Mouse (Mus musculus) midbrain, embryonic 11.5 days (tissue): ENCODE measurements around the gene Phldb3. TPM values are rescaled to one million over a fixed set of nuclear protein-coding genes. Genes with fewer than 3 reads are reported as not detected.

Source experiments
- ATAC-seq: fragments of 200-750 bp; cut with Nextera tagmentation; 2 replicates; pipeline ENCODE4 v1.8.0; 2017; ENCODE audit warnings: moderate TSS enrichment, moderate library complexity; ENCODE audit not compliant: low FRiP score
- DNase-seq: peaks from one replicate; pipeline ENCODE4 v3.0.0; 2015; ENCODE audit warnings: low spot score; ENCODE audit errors: missing footprints
- H3K27ac ChIP-seq: fragments of 300-500 bp; sonication (generic); 2 replicates; pipeline ENCODE4 v1.5.1; 2014; ENCODE audit warnings: low read depth, low read length
- H3K27me3 ChIP-seq: fragments of 300-500 bp; sonication (generic); 2 replicates; pipeline ENCODE4 v1.6.1; 2014; ENCODE audit warnings: mild to moderate bottlenecking, low read length, moderate library complexity, mixed read lengths; ENCODE audit not compliant: control insufficient read depth, insufficient read depth
- H3K36me3 ChIP-seq: fragments of 300-500 bp; sonication (generic); 2 replicates; pipeline ENCODE4 v1.6.1; 2014; ENCODE audit warnings: mild to moderate bottlenecking, low read length, moderate library complexity, mixed read lengths; ENCODE audit not compliant: control insufficient read depth, insufficient read depth
- H3K4me1 ChIP-seq: fragments of 300-500 bp; sonication (generic); 2 replicates; pipeline ENCODE4 v1.6.1; 2014; ENCODE audit warnings: low read length; ENCODE audit not compliant: control insufficient read depth, insufficient read depth
- H3K4me2 ChIP-seq: fragments of 300-500 bp; sonication (generic); 2 replicates; pipeline ENCODE4 v1.6.1; 2014; ENCODE audit warnings: mild to moderate bottlenecking, moderate library complexity
- H3K4me3 ChIP-seq: fragments of 300-500 bp; sonication (generic); 2 replicates; pipeline ENCODE4 v1.5.1; 2014; ENCODE audit warnings: low read depth, low read length
- H3K9ac ChIP-seq: fragments of 300-500 bp; sonication (generic); 2 replicates; pipeline ENCODE4 v1.6.1; 2014; ENCODE audit warnings: low read length
- H3K9me3 ChIP-seq: fragments of 300-500 bp; sonication (generic); 2 replicates; pipeline ENCODE4 v1.6.1; 2016; ENCODE audit warnings: low read length; ENCODE audit not compliant: control insufficient read depth
- WGBS: fragments of 180-500 bp; shearing (Covaris S2); extraction: QIAGEN DNeasy Blood & Tissue Kit; methylation state at CpG from one replicate; pipeline ENCODE4 v1.1.7; 2014; 5-methylcytosine and 5-hydroxymethylcytosine counted together
- polyA plus RNA-seq: library from polyadenylated mRNA; unstranded; fragments of >200 nt; fragmentation: Nextera tagmentation; extraction: Ambion mirVana; gene quantifications from 2 replicates; pipeline ENCODE4 v1.2.1, GENCODE M21; 2014

Gene Phldb3
- polyA plus RNA-seq, 1 experiment from 2014 or later: not detected

GRCm38 (mm10) chr7:24661118-24661904 lies 50.7 kb downstream of the Phldb3 start:
- no peaks in the 10 kb centered on the region for H3K9me3 ChIP-seq
- 71% methylated on average over 17 of the region's 17 CpGs for WGBS
- no peaks in the 10 kb centered on the region; the same call in 1 of the 2 replicates for H3K4me1 ChIP-seq
- ATAC-seq (no peak), DNase-seq (no peak)
- no peaks in the 10 kb centered on the region for H3K27me3 ChIP-seq
- H3K27ac ChIP-seq: no peak overlapping the region
- no peak overlapping the region for H3K9ac ChIP-seq
- H3K4me2 ChIP-seq: no peak overlapping the region
- H3K36me3 ChIP-seq: no peaks in the 10 kb centered on the region
- no peak overlapping the region for H3K4me3 ChIP-seq

GRCm38 (mm10) chr7:24662575-24662974 lies 52.0 kb downstream of the Phldb3 start:
- Histone ChIP-seq H3K4me1 (no peaks in the 10 kb centered on the region; the same call in 1 of the 2 replicates), H3K27ac (no peak overlapping the region), H3K36me3 (no peaks in the 10 kb centered on the region), H3K27me3 (no peaks in the 10 kb centered on the region), H3K4me2 (no peak overlapping the region), H3K9ac (no peak overlapping the region), H3K4me3 (no peak overlapping the region), H3K9me3 (no peaks in the 10 kb centered on the region)
- peak; percentile 99 for DNase-seq
- ATAC-seq: peak; percentile 54
- WGBS: 17% methylated on average over 8 of the region's 8 CpGs

DNA sequence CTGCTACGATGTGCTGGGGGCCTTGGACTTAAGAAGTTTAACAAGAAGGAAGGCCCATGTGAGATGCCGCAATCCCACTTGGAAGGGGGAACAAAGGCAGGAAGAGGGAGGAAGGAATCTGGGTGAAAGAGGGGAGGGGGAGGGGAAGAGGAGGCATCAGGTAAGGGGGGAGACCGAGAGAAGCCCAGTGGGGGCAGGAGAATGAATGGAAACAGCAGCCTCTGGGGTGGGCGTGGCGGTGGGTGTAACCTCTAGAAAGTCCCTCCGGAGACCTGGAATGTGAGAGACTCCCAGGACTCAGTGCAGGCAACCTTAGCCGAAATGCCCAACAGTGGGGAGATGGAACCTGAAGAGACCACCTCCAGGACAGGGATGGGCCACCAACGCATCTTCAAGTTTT lies 53.7 kb downstream of the Phldb3 start:
- Histone ChIP-seq H3K27ac (no peak overlapping the region), H3K9ac (no peak overlapping the region), H3K27me3 (no peaks in the 10 kb centered on the region), H3K4me2 (no peak overlapping the region), H3K4me1 (no peaks in the 10 kb centered on the region; the same call in 1 of the 2 replicates), H3K36me3 (no peaks in the 10 kb centered on the region), H3K4me3 (no peak overlapping the region), H3K9me3 (no peaks in the 10 kb centered on the region)
- no peak for DNase-seq
- WGBS: 43% methylated on average over 8 of the region's 8 CpGs
- ATAC-seq: no peak

GRCm38 (mm10) chr7:24664959-24665358 lies 54.4 kb downstream of the Phldb3 start:
- 76% methylated on average over 9 of the region's 9 CpGs for WGBS
- Histone ChIP-seq H3K4me2 (no peak overlapping the region), H3K36me3 (no peaks in the 10 kb centered on the region), H3K9me3 (no peaks in the 10 kb centered on the region), H3K9ac (no peak overlapping the region), H3K4me3 (no peak overlapping the region), H3K27me3 (no peaks in the 10 kb centered on the region), H3K4me1 (no peaks in the 10 kb centered on the region), H3K27ac (no peak overlapping the region)
- DNase-seq: no peak
- no peak for ATAC-seq

- Histone ChIP-seq H3K4me1 (no peaks in the 10 kb centered on the region), H3K9me3 (no peaks in the 10 kb centered on the region), H3K4me3 (no peak overlapping the region), H3K9ac (no peak overlapping the region), H3K4me2 (no peak overlapping the region), H3K27ac (no peak overlapping the region), H3K27me3 (no peaks in the 10 kb centered on the region), H3K36me3 (no peaks in the 10 kb centered on the region)
- DNase-seq (no peak), ATAC-seq (no peak)
- 92% methylated on average over 23 of the region's 23 CpGs for WGBS
Observed at GRCm38 (mm10) chr7:24671944-24672439, 61.4 kb downstream of the Phldb3 start.

DNA sequence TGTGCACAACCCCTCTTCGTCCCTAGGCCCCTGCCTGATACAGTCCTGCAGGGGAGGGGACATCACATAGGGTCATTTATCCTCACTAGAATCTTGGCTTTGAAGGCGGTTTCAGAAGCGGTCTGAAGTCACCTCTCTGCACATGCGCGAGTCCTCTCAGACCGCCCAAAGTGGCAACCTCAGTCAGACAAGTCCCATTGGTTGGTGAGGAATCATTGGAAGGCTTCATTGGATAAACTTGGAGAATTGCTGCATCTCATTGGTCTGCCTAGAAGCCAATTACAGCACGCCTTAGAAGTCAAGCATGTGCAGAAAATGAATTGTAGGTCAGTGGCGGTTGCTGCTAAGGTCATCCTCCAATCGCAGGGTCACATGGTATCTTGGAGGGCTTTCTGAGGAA lies 66.0 kb downstream of the Phldb3 start, which contains the start of gene Tex101:
Gene Tex101 (minus strand): TSS at position 101 of the 400 bp plus-strand sequence.
- H3K27ac ChIP-seq: no peak within 1 kb of the TSS
- no peak within 1 kb of the TSS for H3K4me2 ChIP-seq
- no peaks in the 10 kb centered on the region for H3K9me3 ChIP-seq
- no peaks in the 10 kb centered on the region for H3K27me3 ChIP-seq
- DNase-seq (no peak), ATAC-seq (no peak)
- WGBS: 93% methylated on average over 9 of the region's 9 CpGs
- no peak within 1 kb of the TSS for H3K9ac ChIP-seq
- H3K4me1 ChIP-seq: no peaks in the 10 kb centered on the region
- no peak within 1 kb of the TSS for H3K4me3 ChIP-seq
- H3K36me3 ChIP-seq: no peaks in the 10 kb centered on the region

Other genes with a start within 250 kb of the Phldb3 start
- gene Kcnn4, start 240.5 kb upstream of the Phldb3 start, polyA plus RNA-seq: 2.8 and 3.4 TPM in 2 replicates
- 18.7 and 20.9 TPM in 2 replicates for gene Smg9, start 211.1 kb upstream of the Phldb3 start, polyA plus RNA-seq
- gene Irgc1, start 158.5 kb upstream of the Phldb3 start, polyA plus RNA-seq: not detected in 2 replicates
- gene Plaur, start 148.3 kb upstream of the Phldb3 start, polyA plus RNA-seq: 0.86 and 1.4 TPM in 2 replicates
- gene Cadm4, start 128.7 kb upstream of the Phldb3 start, polyA plus RNA-seq: 6.6 and 6.7 TPM in 2 replicates
- 83.8 and 83.9 TPM in 2 replicates for gene Zfp428, start 103.8 kb upstream of the Phldb3 start, polyA plus RNA-seq
- 0.55 and 0.59 TPM in 2 replicates for gene AC161166.1, start 98.3 kb upstream of the Phldb3 start, polyA plus RNA-seq
- gene Irgq, start 80.1 kb upstream of the Phldb3 start, polyA plus RNA-seq: 13.4 and 14.0 TPM in 2 replicates
- gene Pinlyp, start 64.6 kb upstream of the Phldb3 start, polyA plus RNA-seq: not detected in 2 replicates
- gene Xrcc1, start 64.5 kb upstream of the Phldb3 start, polyA plus RNA-seq: 91.9 and 101 TPM in 2 replicates
- 18.8 and 19.6 TPM in 2 replicates for gene Ethe1, start 23.2 kb upstream of the Phldb3 start, polyA plus RNA-seq
- gene Zfp575, start 23.1 kb upstream of the Phldb3 start, polyA plus RNA-seq: 1.0 and 1.4 TPM in 2 replicates
- 0.76 and 0.83 TPM in 2 replicates for gene Lypd3, start 25.8 kb downstream of the Phldb3 start, polyA plus RNA-seq
- gene Tex101, start 65.9 kb downstream of the Phldb3 start, polyA plus RNA-seq: not detected in 2 replicates
- gene BC049730, start 98.5 kb downstream of the Phldb3 start, polyA plus RNA-seq: not detected in 2 replicates
- not detected in 2 replicates for gene Gm4763, start 116.1 kb downstream of the Phldb3 start, polyA plus RNA-seq
- not detected in 2 replicates for gene Cd177, start 149.5 kb downstream of the Phldb3 start, polyA plus RNA-seq
- not detected in 2 replicates for gene Ceacam10, start 166.4 kb downstream of the Phldb3 start, polyA plus RNA-seq